Mouse (Mus musculus) cerebellum, adult 11-12 months (tissue): ENCODE data around the gene Ttll1.

ENCODE experiments used
- DNase-seq: peaks from one replicate; pipeline ENCODE4 v3.0.0; 2022

Ttll1 gene

DNA sequence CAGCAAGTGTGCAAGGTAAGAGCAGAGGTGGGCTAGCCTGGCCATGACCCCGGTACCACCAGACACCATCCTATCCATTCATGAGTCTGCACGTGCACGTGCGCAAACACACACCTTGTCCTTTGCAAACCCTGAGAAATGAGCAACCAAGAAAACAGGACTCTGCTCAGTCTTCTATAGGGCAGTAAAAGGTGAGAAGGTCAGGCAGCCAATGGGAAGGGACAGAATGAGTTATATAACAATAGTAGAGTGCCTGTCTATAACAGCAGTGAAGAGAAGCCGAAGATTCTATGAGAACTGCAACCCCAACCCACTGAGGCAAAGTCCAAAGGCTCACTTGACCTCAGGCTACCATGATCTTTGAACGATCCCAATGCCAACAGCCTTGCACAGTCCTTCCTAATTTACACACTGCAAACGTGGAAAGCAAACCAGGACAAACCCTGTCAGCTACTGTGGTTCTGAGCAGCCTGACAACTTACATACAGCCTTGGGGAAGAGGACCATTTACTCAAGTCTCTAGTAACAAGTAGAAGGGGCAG is 58.4 kb downstream of the Ttll1 start:
- DNase-seq, result no peak

DNA sequence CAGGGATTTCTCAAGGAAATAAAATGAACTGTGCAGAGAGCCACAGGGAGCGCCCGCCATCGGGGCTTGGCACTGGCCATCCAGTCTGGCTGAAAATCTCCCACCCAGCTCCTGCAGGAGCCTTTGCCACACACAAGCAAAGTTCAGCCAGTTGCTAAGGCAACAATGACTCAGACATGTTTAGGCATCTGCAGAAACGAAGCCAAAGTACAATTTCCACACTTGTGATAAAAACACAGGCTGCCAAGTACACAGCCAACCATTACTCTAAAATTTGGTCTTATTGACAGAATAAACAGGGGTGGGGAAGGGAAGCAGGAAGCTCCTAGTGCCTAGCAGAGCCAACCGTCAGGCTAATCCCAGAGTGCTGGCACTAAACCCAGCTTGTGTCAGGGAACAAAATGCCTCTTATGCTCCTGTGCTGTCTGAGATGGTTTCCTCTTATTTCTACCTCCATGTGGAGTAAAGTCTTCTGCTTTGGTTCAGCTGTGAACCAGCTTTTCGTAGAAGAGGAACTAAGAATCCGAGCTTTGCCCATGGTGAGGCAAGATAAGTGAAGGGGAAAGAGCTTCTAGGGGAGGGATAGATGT is 59.0 kb downstream of the Ttll1 start:
- no peak for DNase-seq

DNA sequence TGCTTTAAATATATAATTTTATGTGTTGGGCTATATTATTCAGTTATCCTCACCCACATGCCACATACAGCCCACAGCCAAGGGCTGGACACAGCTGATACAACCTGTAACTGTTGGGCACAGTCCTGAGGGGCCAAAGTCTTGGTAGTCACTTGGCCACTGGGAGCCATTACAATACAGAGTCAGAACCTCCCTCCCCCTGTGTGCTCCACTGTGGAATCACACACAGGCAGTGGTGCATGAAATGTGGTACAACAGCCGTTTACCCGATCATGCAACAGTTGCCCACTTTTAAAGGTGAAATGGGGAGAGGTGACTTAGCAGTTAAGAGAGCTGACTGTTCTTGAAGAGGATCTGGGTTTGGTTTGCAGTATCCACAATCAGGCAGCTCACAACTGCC is 60.7 kb downstream of the Ttll1 start:
- DNase-seq, result no peak

DNA sequence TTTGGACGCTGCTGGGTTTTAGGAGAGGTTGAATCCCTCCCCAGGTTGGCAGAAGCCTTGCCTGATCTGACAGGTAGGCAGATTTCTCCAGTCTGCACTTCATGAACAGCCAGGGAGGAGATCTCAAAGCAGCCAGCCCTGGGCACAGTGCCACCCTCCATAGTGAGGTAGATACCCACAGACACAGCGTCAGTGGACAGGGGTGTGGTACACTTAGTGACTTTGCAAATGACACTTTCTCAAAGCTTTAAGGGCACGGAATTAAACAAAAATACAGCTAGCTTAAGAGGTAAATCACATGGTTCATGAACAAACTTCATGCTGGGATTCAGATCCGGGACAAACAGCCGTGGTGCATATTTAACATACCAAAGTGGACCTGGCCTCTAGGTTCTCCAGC is 62.0 kb downstream of the Ttll1 start:
- DNase-seq, result no peak

DNA sequence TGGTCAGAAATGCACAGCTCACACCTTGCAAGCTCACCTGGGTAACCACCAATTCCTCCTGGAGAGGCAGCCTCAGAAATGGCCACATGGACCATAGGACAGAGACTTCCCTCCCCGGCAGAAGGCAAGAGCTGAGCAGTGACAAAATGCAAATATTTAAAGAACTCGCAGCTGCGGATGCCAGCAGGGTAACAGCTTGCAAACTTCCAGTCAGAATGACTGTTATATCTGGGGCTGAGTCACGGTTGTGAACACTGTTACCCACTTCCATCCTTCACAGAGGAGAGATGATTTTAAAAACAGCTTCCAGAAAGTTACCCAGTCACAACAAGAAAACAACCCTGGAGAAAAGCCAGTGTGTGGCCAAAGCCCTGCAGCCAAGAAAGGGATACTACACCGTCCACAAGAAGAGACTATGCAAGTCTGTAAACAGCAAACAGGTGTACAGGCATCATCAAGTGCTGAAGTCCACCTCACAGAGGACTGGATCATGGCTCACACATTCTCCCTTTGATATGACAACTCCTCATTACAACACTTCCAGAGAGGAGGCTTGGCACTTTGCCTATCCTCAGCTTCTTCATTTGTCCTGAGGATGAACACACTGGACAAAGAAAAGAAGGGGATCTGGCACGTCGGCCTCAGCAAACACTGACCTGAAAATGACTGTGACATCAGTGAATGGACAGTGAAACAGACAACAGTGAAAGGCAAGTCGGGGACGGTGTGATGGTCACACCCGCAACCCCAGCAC is 62.7 kb downstream of the Ttll1 start:
- no peak for DNase-seq

DNA sequence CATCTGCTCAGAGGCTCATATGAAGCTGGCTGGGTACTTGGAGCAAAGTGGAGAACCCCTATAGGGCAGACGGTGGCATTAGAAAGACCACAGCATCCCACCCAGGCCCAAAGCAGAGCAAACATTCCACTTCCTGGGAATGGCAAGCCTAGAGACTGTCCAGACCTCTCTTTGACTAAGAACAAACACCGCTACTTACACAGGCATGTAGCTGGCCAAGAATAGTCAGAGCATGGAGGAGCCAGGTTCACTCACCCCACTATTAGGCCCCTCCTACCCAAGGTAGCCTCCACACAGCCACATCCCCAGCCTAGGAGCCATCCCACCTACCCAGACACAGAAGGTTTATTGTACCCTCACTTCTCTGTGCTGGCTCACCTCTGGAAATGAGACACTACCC is 64.8 kb downstream of the Ttll1 start:
- no peak for DNase-seq

DNA sequence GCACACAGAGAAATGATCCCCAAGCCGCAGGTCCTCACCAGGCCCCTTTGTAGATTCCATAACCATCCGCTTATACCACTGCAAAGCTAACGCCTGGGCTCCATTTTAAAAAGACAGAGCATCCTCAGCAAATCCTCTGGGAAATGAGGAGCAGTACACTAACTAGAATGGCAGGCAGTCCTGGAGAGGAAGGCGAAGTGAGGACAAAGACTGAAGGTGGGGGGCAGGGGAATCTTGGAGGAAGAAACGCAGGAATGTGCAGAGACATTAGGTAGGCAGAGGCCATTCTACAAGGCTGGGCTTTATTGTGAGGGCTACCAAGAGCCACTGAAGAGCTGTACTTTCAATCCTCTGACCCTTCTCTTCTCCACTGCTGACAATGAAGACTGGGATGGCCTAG is 65.3 kb downstream of the Ttll1 start:
- no peak for DNase-seq

DNA sequence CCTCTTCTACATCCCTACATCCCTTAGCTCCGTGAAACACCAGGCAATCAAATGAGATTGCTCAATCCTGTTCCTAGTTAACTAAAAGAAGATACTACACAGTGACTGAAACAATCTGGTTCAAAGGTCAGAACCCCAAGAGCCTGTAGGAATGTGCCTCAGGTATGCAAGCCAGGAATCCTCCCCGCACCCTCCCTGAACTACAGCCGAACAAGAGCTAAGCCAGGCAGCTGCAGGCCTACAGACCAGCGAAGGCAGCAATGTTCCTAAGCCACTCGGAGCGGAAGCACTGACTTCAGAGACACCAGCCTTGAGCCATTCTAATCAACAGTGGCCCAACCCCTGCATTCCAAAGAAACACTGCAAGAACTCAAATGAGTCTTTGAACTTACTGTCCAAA is 66.3 kb downstream of the Ttll1 start:
- DNase-seq, result no peak

DNA sequence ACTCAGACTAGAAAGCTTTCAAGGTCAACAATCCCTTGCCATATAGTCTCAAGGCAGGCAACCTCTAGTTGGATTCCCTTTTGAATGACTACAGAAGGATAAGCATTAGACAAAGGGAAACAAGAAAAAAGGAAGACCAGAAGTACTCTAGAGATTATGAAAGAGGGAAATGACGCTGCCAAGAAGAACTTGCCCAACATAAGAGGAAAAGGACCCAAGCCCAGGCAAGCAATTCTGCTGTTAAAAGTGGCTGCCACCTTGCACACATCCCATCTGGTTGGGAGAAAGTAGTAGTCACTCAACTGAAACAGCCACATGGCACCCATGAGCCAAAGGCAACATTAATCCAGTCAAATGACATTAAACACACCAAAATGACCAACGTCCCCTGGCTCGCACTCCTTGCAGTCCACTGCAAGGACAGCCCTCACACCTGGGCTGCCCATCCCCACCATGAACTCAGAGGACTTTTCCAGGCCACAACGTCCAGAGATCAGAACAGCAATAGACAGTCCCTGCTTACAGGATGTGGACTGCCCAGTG is 68.1 kb downstream of the Ttll1 start:
- no peak for DNase-seq

DNA sequence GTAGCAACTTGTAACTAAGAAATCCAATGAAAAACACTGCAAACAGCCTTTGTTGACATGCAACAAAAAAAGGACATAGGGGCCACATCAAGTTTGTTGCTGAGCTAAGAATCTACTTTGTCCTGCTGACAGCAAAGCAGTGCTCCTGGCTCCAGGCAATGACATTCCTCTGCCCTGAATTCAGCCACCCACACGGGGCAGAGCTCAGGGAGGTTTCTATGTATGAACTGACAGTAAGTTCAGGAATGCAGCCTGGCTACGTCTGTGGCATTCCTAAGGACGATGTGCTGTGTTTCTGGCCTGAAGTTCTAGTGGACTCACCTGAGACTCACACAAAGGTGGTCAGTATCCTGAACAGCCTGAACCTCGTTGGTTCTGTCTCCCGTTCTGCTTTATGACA is 70.0 kb downstream of the Ttll1 start:
- DNase-seq, result no peak

DNA sequence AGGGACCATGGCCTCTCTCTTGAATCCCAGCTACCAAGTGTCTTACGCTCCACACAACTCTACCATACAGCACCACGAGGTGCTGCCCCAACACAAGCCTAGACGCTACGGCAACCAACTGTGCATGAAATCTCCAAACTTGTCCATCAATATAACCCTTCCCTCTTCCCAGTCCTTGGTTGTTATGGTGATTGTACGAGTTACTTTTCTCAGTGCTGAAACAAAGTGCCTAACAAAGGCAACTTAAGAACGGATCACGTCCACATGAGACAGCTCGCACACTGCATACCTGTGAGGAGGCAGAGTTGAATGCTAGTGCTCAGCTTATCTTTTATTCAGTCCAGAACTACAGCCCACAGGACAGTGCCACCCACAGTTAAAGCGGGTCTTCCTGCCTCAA is 74.2 kb downstream of the Ttll1 start:
- no peak for DNase-seq

DNA sequence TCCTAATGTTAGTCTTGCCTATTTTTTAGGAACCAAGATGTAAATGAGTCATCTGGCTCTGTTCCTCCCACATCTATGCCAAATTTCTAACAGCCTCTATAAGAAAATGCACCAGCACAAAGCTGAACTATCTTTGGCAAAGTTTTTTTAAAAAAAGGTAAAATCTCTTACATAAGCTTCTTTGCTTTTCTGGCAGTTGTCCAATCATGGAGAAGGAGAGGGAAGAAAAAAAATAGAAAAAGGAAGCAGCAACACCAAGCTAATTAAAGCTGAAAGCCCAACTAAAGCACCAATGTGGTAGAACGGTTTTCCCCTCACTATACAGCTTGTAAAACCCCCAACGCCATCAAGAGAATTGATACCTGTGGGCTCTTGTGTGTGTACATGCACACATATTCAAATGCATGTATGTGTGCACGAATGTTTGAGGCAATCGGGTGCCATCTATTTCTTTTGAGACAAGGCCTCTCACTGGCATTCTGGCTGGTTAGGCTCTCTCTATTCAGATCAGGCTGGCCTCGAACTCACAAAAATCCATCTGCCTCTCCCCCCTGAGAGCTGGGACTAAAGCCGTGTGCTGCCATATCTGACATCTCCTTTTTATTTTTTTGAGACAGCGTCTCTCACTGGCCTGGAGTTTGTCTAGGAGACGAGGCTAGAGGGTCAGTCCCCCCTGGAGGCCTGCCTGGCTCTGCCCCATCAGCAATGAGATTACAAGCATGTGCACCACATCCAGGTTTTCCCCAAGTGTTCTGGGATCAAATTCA is 75.2 kb downstream of the Ttll1 start:
- no peak for DNase-seq

DNA sequence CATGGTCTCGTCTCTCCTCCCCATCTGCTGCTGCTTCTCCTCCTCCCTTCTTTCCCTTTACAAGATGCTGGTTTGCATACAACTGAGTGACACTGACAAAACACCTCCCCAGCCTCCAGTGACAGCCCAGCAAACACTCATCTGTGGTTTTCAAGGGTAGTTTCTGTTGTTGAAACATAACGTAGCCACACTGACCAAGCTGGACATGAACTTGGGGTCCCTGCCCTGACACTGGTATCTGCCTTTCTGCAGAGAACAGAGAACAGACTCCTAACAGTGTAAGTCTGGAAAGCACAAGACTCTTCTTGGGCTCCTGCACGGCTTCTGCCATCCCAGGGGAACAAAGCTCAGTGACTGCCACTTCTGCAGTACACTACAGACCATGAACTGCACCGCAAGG is 76.0 kb downstream of the Ttll1 start:
- no peak for DNase-seq
